Mouse (Mus musculus) thymus, adult 18-20 months (tissue): ENCODE results near the gene Mettl24.

ENCODE experiments used
- DNase-seq, 2 experiments: peaks; one replicate each; pipeline ENCODE4 v3.0.0; 2022; ENCODE audit warnings: mixed read lengths in 2 of 2

Gene Mettl24

DNA sequence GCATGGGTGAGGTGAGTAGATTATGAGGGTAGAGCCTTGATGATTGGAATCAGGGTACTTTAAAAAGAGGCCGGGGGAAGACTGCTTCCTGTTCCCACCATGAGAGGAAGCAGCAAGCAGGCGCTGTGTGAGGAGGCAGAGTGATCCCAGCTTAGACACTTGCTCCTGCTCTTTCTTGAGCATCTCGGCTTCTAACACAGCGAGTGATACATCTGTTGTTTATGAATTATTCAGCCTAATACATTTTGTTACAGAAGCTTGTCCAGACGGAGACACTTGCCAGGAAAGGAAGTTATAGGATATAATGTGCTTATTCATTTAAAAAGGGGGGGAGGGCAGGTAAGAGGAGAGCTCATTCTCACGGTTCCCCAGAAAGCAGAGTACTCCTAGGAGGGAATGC lies 142.9 kb downstream of the Mettl24 start:
- DNase-seq = no peak

DNA sequence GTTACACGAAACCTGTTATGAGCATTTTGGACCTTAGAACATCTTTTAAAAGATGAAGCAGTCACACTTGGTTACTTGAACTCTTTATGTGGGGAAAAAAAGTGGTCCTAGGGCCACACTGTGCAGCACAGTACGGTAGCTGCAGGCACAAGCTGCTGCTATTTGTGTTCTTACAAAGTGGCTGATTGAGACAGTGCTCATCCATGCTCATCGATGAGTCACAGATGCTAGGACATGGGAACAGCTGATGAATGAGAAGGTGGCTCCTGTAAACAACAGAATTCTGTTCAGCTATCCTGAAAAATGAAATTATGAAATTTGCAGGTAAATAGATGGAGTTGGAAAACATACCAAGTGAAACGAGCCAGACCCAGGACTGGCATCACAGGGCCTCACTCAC lies 144.6 kb downstream of the Mettl24 start:
- no peak for DNase-seq

DNA sequence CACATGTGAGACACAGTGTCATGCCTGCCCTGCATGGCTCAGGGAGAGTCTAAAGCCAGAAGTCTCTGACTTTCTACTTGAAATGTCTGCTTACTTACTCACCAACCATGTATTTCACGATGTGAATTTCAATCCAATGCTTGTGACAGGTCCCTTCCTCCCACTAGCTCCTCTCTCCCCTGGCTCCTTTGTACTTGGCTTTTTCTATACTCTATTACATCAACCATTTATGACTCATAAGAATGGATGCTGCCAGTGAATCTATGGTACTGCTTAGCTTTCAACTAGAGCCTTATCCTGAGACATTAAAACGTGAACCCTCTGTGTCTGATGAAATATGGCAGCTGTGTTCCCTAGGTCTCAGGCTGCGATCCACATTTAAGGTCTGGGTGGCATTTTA lies 147.2 kb downstream of the Mettl24 start:
- DNase-seq = no peak

- no peak for DNase-seq
These were observed 148.2 kb downstream of the Mettl24 start for GRCm38 (mm10) chr10:40831267-40831666.

- no peak for DNase-seq
These were observed 157.0 kb downstream of the Mettl24 start for GRCm38 (mm10) chr10:40840086-40840485.

GRCm38 (mm10) chr10:40843841-40844240 lies 160.8 kb downstream of the Mettl24 start:
- DNase-seq = no peak

DNA sequence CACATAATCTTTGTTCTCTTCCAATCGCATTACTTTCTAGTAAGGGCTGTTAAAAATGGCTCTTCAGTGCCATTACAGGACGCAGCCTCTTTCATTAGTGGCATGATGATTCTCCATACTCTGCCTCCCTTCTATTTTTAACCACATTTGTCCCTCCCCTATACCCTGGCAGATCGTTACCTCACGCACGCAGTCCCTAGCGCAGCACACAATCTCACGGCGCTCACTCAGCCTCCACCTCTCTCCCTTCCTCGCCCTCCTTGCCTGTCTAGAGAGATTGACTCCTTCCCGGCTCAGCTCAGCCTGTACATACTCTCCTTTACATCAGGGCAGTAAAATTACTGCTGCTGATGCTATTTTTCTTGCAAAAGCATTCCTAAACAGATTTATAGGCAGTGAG lies 161.5 kb downstream of the Mettl24 start:
- no peak for DNase-seq

- DNase-seq = no peak
These were observed 162.5 kb downstream of the Mettl24 start for GRCm38 (mm10) chr10:40845626-40846025.

- no peak for DNase-seq
These were observed 164.2 kb downstream of the Mettl24 start for GRCm38 (mm10) chr10:40847176-40847874.

DNA sequence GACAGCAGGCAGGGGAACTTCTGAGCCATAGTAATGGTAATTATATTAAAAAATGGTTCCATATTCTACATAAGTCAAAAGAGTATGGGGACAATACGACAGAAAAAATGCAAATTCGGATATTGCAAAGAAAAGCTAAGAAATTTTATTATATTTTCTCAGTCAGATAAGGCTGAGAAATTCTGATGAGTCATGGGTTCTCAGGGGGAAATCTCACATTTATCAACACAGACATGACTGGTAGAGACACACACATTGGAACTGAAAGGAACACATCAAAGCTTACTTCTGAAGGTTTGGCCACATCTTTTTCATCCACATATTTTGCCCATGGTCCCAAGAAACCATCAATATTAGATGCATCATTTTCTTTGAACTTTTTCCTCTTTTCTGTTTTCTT lies 167.6 kb downstream of the Mettl24 start:
- DNase-seq = no peak

GRCm38 (mm10) chr10:40851138-40851537 lies 168.1 kb downstream of the Mettl24 start:
- no peak for DNase-seq

DNA sequence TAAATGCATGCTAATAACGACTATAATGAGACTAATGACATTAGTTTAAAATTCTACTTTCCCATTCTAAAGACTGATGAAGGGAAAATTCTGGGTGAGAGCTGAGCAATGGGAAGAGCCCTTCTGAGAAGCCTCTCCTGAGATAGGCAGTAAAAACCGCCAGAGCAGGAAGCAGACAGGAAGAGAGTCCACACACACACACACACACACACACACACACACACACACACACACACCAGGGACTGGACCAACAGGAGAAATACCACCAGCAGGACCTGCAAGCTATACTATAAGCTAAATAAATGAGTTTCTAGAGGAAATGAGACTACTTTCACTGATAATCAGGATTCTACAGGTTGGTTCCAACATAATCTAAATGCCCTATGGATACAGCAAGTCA lies 172.5 kb downstream of the Mettl24 start:
- no peak for DNase-seq

- no peak for DNase-seq
These were observed 173.6 kb downstream of the Mettl24 start for GRCm38 (mm10) chr10:40856703-40857102.

- no peak for DNase-seq
These were observed 174.5 kb downstream of the Mettl24 start for GRCm38 (mm10) chr10:40857599-40857998.
